Mouse (Mus musculus): ENCODE measurements at regions not wholly inside any gene's neighbourhood (a gene's known extent, or its start where the extent isn't known, plus 50 kb on each side); places are given as distances from the start of the nearest gene placed in this dataset.

- ATAC-seq (ENCODE audit: insufficient read depth) (no peak), DNase-seq (peak; percentile 11)
- WGBS, result 65% methylated on average over 4 of the region's 4 CpGs
- no peaks in the 10 kb centered on the region for H3K4me1 ChIP-seq (ENCODE audit: insufficient read depth)
- H3K9me3 ChIP-seq (ENCODE audit: low read depth, low read length), result no peaks in the 10 kb centered on the region
- no peaks in the 10 kb centered on the region for H3K27me3 ChIP-seq (ENCODE audit: insufficient read depth, low read length)
- no peak overlapping the region for H3K27ac ChIP-seq (ENCODE audit: low read depth)
- H3K9ac ChIP-seq, result no peak overlapping the region
- TF ChIP-seq CTCF (IDR thresholded peaks at IDR 0.05; ENCODE audit: low read depth), result no peak
- no peaks in the 10 kb centered on the region for H3K36me3 ChIP-seq (ENCODE audit: insufficient read depth)
- no peak overlapping the region for H3K4me2 ChIP-seq
- H3K4me3 ChIP-seq (ENCODE audit: low read depth, low read length), result no peak overlapping the region
Observed at GRCm38 (mm10) chr5:45932970-45933369, 75.6 kb upstream of the Lcorl start.

DNA sequence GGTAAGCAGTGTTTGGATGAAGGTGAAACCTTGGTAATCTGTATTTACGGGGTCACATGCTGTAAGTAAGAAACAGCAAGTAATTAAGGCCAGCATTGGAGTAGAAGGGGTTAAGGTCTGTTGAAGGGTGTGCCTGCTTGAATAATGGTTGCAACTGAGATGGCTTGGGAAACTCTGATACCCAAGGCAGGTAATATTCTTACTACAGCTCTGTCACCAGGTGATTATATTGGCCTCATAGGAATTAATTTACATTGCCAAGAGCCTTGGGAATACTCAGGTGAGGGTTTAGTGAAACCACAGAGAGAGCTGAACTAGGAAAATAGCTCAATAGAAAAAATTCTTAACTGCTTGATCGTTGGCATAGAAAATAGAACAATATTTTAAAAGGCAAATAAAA lies 73.8 kb upstream of the Lcorl start:
- no peaks in the 10 kb centered on the region for H3K9me3 ChIP-seq (ENCODE audit: low read depth, low read length)
- WGBS, result 78% methylated on average over 2 of the region's 2 CpGs
- DNase-seq (no peak), ATAC-seq (ENCODE audit: insufficient read depth) (no peak)
- no peak for TF ChIP-seq CTCF (IDR thresholded peaks at IDR 0.05; ENCODE audit: low read depth)
- no peak overlapping the region for H3K4me2 ChIP-seq
- H3K27me3 ChIP-seq (ENCODE audit: insufficient read depth, low read length), result no peaks in the 10 kb centered on the region
- H3K9ac ChIP-seq, result no peak overlapping the region
- H3K4me3 ChIP-seq (ENCODE audit: low read depth, low read length), result no peak overlapping the region
- H3K4me1 ChIP-seq (ENCODE audit: insufficient read depth), result no peaks in the 10 kb centered on the region
- H3K36me3 ChIP-seq (ENCODE audit: insufficient read depth), result no peaks in the 10 kb centered on the region
- H3K27ac ChIP-seq (ENCODE audit: low read depth), result no peak overlapping the region

GRCm38 (mm10) chr5:45925879-45926410 lies 68.5 kb upstream of the Lcorl start:
- H3K9ac ChIP-seq, result no peak overlapping the region
- TF ChIP-seq CTCF (IDR thresholded peaks at IDR 0.05; ENCODE audit: low read depth), result no peak
- no peaks in the 10 kb centered on the region for H3K36me3 ChIP-seq (ENCODE audit: insufficient read depth)
- 53% methylated on average over 9 of the region's 9 CpGs for WGBS
- H3K4me3 ChIP-seq (ENCODE audit: low read depth, low read length), result no peak overlapping the region
- no peaks in the 10 kb centered on the region for H3K9me3 ChIP-seq (ENCODE audit: low read depth, low read length)
- DNase-seq, result peak; percentile 46
- ATAC-seq (ENCODE audit: insufficient read depth), result peak; percentile 31; the same call in 1 of the 2 replicates
- H3K4me1 ChIP-seq (ENCODE audit: insufficient read depth), result no peaks in the 10 kb centered on the region
- no peak overlapping the region for H3K27ac ChIP-seq (ENCODE audit: low read depth)
- H3K27me3 ChIP-seq (ENCODE audit: insufficient read depth, low read length), result no peaks in the 10 kb centered on the region
- no peak overlapping the region for H3K4me2 ChIP-seq

DNA sequence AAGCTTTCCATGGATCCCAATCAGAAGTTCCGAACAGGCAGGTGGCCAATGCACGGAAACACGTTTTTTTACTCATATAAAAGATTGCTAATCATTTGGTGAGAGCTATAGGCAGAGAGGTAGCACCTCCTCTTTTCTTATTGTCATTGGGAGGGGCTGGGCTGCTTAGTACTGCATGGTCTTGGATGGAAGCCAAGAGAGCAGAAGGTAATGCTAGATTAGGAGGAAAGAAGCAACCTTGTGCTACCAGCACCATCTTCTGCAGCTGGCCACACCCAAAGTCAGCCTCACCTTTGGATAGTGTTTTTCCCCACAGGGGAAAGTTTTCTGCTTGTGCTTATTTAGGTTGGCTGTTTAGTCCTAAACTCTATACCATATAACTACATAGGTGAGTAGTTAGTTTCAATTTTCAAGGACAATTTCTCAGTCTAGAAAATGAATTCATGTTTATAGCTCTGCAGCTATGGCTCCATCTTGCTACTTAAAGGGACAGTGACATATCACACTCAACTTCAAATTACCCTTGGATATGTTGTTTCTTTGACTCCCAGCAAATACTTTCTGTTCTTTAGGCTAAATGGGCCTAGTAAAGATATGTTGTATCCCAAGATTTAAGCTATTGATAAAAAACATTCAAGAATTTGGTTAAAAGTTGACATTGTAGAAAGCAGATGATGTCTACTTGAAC lies 66.6 kb upstream of the Lcorl start:
- Histone ChIP-seq H3K4me2 (no peak overlapping the region), H3K27ac (ENCODE audit: low read depth) (no peak overlapping the region), H3K4me3 (ENCODE audit: low read depth, low read length) (no peak overlapping the region), H3K9ac (no peak overlapping the region), H3K27me3 (ENCODE audit: insufficient read depth, low read length) (no peaks in the 10 kb centered on the region), H3K36me3 (ENCODE audit: insufficient read depth) (no peaks in the 10 kb centered on the region), H3K4me1 (ENCODE audit: insufficient read depth) (no peaks in the 10 kb centered on the region), H3K9me3 (ENCODE audit: low read depth, low read length) (no peaks in the 10 kb centered on the region)
- DNase-seq, result no peak
- no peak for ATAC-seq (ENCODE audit: insufficient read depth)
- WGBS, result 84% methylated on average over 3 of the region's 3 CpGs
- no peak for TF ChIP-seq CTCF (IDR thresholded peaks at IDR 0.05; ENCODE audit: low read depth)
